Mouse (Mus musculus): Measurements from ENCODE around the gene Rcn3. TPM values are rescaled to one million over a fixed set of nuclear protein-coding genes. Genes with fewer than 3 reads are reported as not detected.

The Rcn3 gene
- total RNA-seq, 2 experiments from 2014 or later, result 6.4 to 7.5 TPM

GRCm38 (mm10) chr7:45082401-45083299 lies 9.4 kb downstream of the Rcn3 start:
- intact Hi-C loops (cut with DNase I), result loop anchor here (5.0 kb wide), 2 partner anchors 45 to 115 kb away; partner anchors contain the start of gene Rpl13a
- peak in 1 of 2 experiments; percentile 92 for DNase-seq (ENCODE audit: extremely low spot score in 1 of 2, low spot score in 2 of 2)

- peak in 1 of 2 experiments; percentile 43 for DNase-seq (ENCODE audit: extremely low spot score in 1 of 2, low spot score in 2 of 2)
- intact Hi-C loops (cut with DNase I), result loop anchor here (5.0 kb wide), 2 partner anchors 46 to 116 kb away; partner anchors contain the start of gene Rpl13a
These were observed 11.0 kb downstream of the Rcn3 start for GRCm38 (mm10) chr7:45081016-45081415.

- DNase-seq (ENCODE audit: extremely low spot score in 1 of 2, low spot score in 2 of 2), result peak; percentile 85 to 89
- intact Hi-C loops (cut with DNase I), result loop anchor here (5.0 kb wide), 2 partner anchors 47 to 117 kb away; partner anchors contain the start of gene Rpl13a
These were observed 12.2 kb downstream of the Rcn3 start for GRCm38 (mm10) chr7:45079856-45080255.

- DNase-seq (ENCODE audit: extremely low spot score in 1 of 2, low spot score in 2 of 2), result peak in 1 of 2 experiments; percentile 80
- intact Hi-C loops (cut with DNase I), result no loop called here
These were observed 13.5 kb downstream of the Rcn3 start for GRCm38 (mm10) chr7:45078513-45078912.

GRCm38 (mm10) chr7:45077829-45078228 lies 14.2 kb downstream of the Rcn3 start:
- intact Hi-C loops (cut with DNase I), result no loop called here

GRCm38 (mm10) chr7:45077322-45077721 lies 14.7 kb downstream of the Rcn3 start:
- intact Hi-C loops (cut with DNase I), result no loop called here
- DNase-seq (ENCODE audit: extremely low spot score in 1 of 2, low spot score in 2 of 2), result peak in 1 of 2 experiments; percentile 37

More at GRCm38 (mm10) chr7:45077829-45078228, 14.2 kb downstream of the Rcn3 start:
- DNase-seq (ENCODE audit: extremely low spot score in 1 of 2, low spot score in 2 of 2), result no peak

- peak in 1 of 2 experiments; percentile 36 for DNase-seq (ENCODE audit: extremely low spot score in 1 of 2, low spot score in 2 of 2)
- intact Hi-C loops (cut with DNase I), result no loop called here
These were observed 15.5 kb downstream of the Rcn3 start for GRCm38 (mm10) chr7:45076501-45076900.

- DNase-seq (ENCODE audit: extremely low spot score in 1 of 2, low spot score in 2 of 2), result no peak
- intact Hi-C loops (cut with DNase I), result no loop called here
These were observed 16.6 kb downstream of the Rcn3 start for GRCm38 (mm10) chr7:45075405-45075804.

GRCm38 (mm10) chr7:45073949-45074348 lies 18.1 kb downstream of the Rcn3 start:
- intact Hi-C loops (cut with DNase I), result no loop called here
- no peak for DNase-seq (ENCODE audit: extremely low spot score in 1 of 2, low spot score in 2 of 2)

GRCm38 (mm10) chr7:45073171-45073707 lies 18.8 kb downstream of the Rcn3 start:
- DNase-seq (ENCODE audit: extremely low spot score in 1 of 2, low spot score in 2 of 2), result no peak
- intact Hi-C loops (cut with DNase I), result no loop called here

- no peak for DNase-seq (ENCODE audit: extremely low spot score in 1 of 2, low spot score in 2 of 2)
- intact Hi-C loops (cut with DNase I), result no loop called here
These were observed 19.8 kb downstream of the Rcn3 start for GRCm38 (mm10) chr7:45072230-45072629.

- intact Hi-C loops (cut with DNase I), result no loop called here
- DNase-seq (ENCODE audit: extremely low spot score in 1 of 2, low spot score in 2 of 2), result no peak
These were observed 22.4 kb downstream of the Rcn3 start for GRCm38 (mm10) chr7:45069671-45070070.

- peak in 1 of 2 experiments; percentile 65 for DNase-seq (ENCODE audit: extremely low spot score in 1 of 2, low spot score in 2 of 2)
- intact Hi-C loops (cut with DNase I), result no loop called here
These were observed 24.1 kb downstream of the Rcn3 start for GRCm38 (mm10) chr7:45068000-45068318.

GRCm38 (mm10) chr7:45067190-45067999 lies 24.6 kb downstream of the Rcn3 start:
- intact Hi-C loops (cut with DNase I), result no loop called here
- DNase-seq (ENCODE audit: extremely low spot score in 1 of 2, low spot score in 2 of 2), result no peak

GRCm38 (mm10) chr7:45062239-45062835 lies 29.7 kb downstream of the Rcn3 start, which contains the start of the genes Nosip and Prrg2:
Gene Nosip (plus strand): TSS chr7:45062429.
Gene Prrg2 (minus strand): TSS chr7:45062677.
- intact Hi-C loops (cut with DNase I), result no loop called here
- DNase-seq (ENCODE audit: extremely low spot score in 1 of 2, low spot score in 2 of 2), result peak; percentile 94

GRCm38 (mm10) chr7:45061532-45062075 lies 30.4 kb downstream of the Rcn3 start:
- peak in 1 of 2 experiments; percentile 45 for DNase-seq (ENCODE audit: extremely low spot score in 1 of 2, low spot score in 2 of 2)
- intact Hi-C loops (cut with DNase I), result no loop called here

GRCm38 (mm10) chr7:45060632-45061122 lies 31.3 kb downstream of the Rcn3 start:
- intact Hi-C loops (cut with DNase I), result no loop called here
- no peak for DNase-seq (ENCODE audit: extremely low spot score in 1 of 2, low spot score in 2 of 2)
